Mouse (Mus musculus) adrenal gland, postnatal 25 days (tissue): ENCODE data around the gene Gm9495. TPM values are rescaled to one million over a fixed set of nuclear protein-coding genes. Genes with fewer than 3 reads are reported as not detected.
"Not testable (repeated sequence)": the region's sequence is repeated elsewhere in the genome, so short reads cannot be mapped to it uniquely, and the experiment has no call there.

ENCODE experiments used
- DNase-seq: peaks from one replicate; pipeline ENCODE4 v3.0.0; 2021; ENCODE audit warnings: mixed read lengths
- long read RNA-seq: library from polyadenylated mRNA; stranded (forward); transcript quantifications from one replicate; pipeline ENCODE4 v2.0.0, GENCODE M21; 2021
- total RNA-seq: library from RNA; stranded (reverse); gene quantifications from 2 replicates; pipeline ENCODE4 v1.2.3, GENCODE M21; 2021

Gene Gm9495
- total RNA-seq = not detected in 2 replicates
- long read RNA-seq = 0 reads

DNA sequence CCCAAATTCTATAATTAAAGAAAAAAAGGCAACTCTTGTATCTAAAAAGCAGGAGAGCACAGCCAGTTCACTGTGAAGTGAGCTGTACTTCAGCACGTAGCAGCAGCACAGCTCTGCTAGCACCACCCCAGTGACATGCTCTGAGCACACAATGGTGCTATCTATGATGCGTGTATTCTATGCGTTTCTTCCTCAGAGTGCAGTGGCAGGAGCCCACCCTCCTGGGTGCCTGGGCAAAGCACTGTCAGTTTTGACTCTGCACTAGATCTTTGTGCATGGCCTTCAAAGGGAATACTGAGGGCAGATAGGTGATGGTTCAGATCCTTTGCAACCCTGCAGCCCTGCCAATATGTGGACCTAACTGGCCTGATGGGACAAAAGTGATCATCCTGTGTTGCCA, at the start of gene Gm9495:
Gm9495 (minus strand) TSS at position 101 of the 400 bp plus-strand sequence.
- not testable (repeated sequence) for DNase-seq

DNA sequence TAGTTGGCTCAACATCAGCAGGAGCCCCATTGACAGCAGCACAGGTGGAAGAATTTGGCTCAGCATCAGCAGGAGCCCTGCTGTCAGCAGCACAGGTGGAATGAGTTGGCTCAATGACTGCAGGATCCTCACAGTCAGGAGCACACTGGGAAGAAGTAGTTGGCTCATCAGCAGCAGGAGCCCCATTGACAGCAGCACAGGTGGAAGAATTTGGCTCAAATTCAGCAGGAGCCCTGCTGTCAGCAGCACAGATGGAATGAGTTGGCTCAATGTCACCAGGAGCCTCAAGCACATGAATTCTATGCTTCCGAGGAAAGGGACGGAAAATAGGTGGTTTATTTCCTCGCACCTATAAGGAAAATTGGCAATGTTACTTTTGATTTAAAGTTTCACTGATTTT, 21.6 kb upstream of the Gm9495 start:
- DNase-seq = not testable (repeated sequence)

DNA sequence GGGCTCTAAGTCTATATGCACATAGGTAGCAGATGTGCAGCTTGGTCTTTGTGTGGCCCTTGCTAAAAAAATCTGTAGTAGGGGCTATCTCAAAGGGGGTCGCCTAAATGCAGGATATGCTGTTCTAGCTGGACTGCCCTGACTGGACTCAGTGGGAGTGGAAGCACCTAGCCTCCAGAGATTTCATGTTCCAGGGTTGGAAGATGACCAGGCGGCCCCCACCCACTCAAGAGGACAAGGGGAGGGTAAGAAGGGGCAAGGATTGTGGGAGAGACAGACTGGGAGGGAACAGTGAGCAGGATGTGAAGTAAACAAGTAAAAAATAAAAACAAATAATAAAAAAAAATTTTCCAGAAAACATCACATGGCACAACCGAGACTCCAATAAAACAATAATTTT, 33.3 kb downstream of the Gm9495 start:
- DNase-seq = not testable (repeated sequence)

DNA sequence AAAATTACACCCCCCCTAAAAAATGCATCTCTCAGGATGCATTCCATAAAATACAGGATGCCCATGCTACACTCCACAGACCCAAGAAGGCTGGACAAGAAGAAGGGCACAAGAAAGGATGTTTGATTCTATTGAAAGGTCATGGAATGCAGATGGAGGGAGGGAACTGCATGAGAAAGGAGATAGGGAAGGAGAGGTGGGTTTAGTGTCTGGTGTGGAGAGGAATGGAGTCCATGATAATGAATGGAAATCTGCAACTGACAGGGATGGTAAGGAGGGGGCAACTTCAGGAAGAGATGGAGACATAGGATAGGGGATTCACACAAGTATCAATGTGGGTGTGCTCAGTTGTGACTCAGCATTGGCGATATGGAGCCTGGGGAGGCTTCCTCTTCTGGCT, 39.0 kb downstream of the Gm9495 start:
- no peak for DNase-seq

DNA sequence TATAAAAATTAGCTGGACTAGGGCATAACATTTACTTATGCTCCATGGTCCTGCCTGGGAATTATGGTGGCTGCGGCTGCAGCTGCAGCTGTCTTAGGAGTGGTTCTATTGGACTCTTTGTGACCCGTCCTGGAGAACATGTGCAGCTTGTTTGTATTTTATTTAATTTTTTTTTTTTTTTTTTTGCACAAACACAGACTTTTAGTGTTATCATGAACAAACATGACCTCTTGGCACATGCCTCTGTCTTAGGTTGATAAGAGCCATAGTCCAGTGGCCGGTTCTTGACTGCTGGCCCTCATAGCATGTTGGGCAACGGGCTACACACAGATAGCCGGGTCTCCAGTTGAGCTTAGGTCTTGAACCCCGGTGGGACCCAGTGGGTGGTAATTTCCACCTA, 48.6 kb downstream of the Gm9495 start:
- no peak for DNase-seq

DNA sequence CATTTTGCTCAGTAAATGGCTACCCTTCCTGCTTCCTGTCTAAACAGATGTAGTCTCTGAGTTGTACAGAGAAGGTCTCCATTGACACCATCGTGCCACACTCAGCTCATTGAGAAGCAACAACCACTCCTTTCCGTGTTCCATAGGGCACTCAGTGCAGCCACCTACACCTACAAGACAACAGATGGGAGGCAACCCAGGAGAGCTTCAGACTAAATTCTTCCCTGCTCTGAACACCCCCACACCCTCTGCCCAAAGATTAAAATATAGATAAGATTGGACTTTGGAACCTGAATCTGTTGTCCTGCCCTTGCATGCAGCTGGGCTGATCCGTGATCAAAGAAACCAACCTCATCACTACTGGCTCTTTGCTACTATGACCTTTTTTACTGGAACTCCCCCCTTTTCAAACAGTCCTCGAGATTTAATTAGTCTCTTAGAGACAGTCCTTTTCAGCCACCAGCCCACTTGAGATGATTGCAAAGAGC, 53.4 kb downstream of the Gm9495 start:
- DNase-seq = no peak

DNA sequence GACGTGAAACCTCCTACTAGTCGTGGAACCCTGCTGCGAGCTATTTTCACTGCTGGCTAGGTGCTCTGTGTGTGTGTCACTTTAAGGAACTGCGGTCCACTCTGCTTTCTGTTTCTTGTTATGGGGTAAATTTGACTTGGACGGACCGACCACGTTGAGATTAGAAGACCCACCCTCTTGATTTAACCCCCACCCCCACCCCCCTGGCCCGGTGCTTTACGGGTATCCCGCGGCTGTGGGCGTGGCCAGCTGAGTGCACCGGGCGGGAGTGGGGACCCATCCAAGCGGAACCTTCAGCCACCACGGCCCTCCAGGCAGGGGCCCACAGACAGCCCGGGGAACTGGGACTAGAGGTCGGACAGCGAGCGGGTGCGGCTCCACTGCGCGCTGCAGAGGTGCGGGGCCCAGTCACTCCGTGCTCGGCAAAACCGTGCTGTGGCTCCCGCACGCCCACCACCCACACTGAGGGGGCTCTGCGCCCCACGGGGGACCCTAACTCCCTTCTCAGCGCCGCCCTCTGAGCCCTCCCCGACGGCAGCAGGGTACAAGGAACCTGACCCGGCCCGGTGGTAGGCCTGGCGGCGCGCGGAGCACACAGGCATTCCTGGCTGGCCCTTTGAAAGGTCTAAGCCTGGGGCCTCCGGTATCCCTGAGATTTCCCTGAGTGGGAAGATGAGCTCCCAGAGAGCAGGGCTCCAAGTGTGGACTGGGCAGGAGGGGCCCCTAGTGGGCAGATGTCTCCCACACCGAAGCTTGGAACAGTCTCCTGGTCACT, 54.0 kb downstream of the Gm9495 start:
- peak; percentile 68 for DNase-seq

DNA sequence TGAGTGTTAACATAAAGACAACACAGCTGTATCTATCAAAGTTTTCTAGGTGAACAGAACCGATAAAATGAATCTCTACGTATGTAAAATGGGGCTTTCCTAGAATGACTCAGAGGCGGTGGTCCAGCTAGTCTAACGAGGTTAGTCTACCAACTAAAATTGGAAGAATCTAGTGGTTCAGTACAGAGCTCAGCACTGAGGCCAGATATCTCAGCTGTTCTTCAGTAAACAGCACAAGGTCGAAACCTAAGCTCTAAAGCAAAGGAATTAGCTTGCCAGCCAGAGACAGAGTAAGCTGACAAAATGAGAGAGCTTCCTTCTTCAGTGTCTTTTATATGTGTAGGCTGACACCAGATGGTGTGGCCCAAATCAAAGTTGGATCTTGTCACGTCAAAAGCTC, 57.2 kb downstream of the Gm9495 start:
- no peak for DNase-seq

DNA sequence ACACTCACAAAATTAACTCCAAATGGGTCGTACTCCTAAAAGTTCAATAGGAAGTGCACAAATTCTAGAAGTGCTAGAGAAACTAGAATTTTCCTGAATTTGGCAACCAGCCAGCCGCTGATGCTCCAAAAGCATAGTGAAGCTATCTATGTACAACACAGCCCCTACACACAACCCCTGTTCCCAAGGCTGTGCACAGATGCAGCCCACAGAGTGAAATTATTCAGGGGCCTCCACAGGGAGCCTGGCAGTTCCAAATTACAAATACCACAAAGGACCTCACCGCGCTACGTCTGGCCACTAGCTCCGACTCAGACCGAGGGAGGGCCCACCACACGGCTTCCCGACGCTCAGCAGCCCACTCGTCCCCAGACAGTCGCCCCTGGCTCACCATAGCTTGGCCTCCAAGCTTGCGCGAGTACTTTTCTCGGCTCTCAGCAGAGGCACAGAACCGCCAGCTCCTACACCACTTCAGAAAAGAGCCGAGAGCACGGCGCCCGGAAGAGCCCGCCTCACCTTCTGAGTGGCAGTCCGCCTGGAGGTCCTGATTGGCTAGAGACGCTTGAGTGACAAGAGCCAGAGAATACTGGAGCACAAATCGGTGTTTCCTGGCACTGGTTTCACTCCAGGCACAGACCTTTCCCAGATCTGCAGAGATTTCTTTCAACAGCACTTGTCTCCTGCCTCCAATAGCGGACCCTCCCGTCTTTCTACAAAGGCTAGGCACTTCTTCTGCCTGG, 58.1 kb downstream of the Gm9495 start:
- DNase-seq = peak; percentile 84

DNA sequence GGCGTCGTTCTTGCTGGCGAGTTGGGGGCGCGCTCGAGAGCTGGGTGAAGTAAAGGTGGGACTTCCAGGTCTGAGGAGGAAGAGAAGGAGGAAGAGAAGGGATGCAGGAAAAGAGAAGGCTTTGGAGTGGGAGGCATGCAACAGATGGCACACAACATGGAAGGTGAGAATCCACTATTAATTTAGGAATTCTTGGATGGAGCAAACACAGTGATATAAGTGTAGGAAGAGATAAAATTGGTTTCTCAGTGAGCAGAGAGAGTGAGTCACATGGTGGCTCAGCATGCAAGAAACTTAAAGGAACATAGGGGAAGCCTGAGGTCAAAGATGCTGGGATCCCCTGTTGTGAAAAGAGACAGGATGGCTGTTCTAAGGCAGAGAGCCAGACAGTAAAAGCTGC, 69.0 kb downstream of the Gm9495 start:
- no peak for DNase-seq

Other genes starting within 250 kb of the Gm9495 start
- 9.1 and 12.7 TPM in 2 replicates for gene Zfp930, start 244.5 kb downstream of the Gm9495 start, total RNA-seq
- gene D130040H23Rik, start 182.5 kb downstream of the Gm9495 start, total RNA-seq = 12.3 and 16.2 TPM in 2 replicates
- gene Gm7697, start 69.4 kb upstream of the Gm9495 start, total RNA-seq = not detected in 2 replicates
- gene Zfp868, start 172.0 kb upstream of the Gm9495 start, total RNA-seq = 13.8 and 15.0 TPM in 2 replicates
- 2.2 and 2.9 TPM in 2 replicates for gene Zfp964, start 200.9 kb upstream of the Gm9495 start, total RNA-seq